Mouse (Mus musculus) embryo, embryonic 9.5 days (tissue): ENCODE data around the gene Plce1.

Source experiments
- DNase-seq: peaks from one replicate; pipeline ENCODE4 v3.0.0-alpha.2; 2017; ENCODE audit errors: extremely low spot score

Gene Plce1

GRCm38 (mm10) chr19:38721808-38722207, 240.9 kb downstream of the Plce1 start:
- no peak for DNase-seq

DNA sequence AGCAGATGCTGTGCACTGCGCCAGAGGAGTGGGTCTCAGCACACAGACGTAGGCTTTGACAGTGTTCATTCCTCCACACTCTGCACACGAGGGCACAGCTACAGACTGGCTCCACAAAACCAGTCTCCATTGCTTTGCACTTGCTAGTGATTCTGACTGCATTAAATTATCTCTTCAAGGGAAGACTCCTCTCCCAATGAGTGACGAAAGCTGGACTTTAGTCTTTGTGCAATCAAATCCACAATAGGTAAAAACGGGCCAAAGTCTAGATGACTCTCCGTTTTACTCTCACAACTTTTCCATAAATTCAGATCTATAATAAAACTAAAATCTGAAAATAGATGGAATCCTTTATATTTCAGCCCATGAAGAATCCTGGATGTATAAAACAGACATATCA, 242.1 kb downstream of the Plce1 start:
- DNase-seq, result no peak

- DNase-seq, result no peak
Measured at GRCm38 (mm10) chr19:38723969-38724368, 243.1 kb downstream of the Plce1 start.

DNA sequence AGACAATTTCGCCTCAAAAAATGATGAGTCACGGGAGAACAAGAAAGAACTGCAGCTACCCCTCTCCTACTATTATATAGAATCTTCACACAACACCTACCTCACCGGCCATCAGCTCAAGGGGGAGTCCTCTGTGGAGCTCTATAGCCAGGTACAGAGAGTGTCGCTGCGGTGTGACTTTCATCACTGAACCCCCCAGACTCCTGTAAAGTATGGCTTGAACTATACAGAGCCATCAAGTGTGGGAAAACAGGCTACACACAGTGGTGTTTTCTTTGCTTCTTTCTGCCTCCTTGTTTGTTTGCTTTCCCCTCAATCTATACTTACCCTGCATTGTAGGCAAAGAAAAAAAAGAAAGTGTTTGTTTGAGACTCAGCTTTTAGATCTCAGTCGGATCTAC, 247.9 kb downstream of the Plce1 start:
- no peak for DNase-seq

- peak; percentile 12 for DNase-seq
Measured at GRCm38 (mm10) chr19:38729264-38729663, 248.4 kb downstream of the Plce1 start.

- DNase-seq, result no peak
Measured at GRCm38 (mm10) chr19:38744546-38744945, 263.6 kb downstream of the Plce1 start.

DNA sequence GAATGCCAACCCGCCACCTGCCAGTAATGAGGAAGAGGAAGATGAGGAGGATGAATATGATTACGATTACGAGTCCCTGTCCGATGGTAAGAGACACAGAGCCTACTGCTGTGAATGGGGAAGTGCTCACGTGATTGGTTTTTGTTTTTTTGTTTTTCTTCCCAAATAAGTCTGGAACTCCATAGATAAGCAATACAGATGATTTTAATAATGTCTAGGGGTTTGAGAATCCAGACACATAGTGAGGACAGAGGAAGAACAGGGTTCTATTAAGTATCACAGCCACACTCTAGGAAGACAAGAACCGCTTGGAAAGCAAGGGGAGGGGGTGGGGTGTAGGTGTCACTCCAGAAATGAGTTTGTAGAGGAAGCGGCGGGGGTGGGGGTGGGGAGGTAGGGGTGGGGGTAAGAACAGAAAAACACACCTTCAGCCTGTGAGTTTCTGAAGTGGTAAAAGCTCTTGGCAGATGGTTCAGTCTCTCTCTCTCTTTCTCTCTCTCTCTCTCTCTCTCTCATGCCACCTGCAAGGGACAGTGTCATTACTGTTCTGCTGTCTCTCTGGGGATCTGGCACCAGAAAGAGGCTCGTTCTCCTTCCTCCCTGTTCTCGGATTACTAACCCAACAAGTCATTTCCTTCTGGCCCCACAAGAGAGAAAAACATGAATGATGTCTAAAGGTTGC, 265.0 kb downstream of the Plce1 start:
- DNase-seq, result no peak

DNA sequence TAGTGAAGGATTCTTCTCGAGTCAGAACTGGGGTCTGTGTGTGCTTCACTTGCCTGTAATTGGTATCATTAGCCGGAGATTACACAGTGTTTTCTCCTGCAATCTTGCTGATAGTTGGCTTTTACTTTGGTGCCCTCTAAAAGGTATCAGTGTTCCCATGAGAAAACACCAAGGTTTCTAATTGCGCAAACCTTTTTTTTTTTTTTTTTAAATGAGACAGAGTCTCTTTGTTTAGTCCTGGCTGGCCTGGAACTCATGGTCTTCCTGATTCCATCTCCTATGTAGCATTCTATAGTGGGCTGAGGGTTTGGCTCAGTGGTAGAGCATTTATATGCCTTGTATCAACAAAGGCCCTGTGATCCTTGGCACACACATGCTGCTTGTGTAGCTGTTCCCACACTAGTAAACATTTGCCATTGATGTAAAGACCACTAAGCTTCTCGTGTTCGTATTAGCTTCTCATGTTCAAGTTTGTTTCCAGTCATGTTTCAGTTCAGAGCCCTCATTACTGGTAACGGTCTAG, 265.6 kb downstream of the Plce1 start:
- DNase-seq, result no peak

- no peak for DNase-seq
Measured at GRCm38 (mm10) chr19:38750192-38750591, 269.3 kb downstream of the Plce1 start.

- DNase-seq, result no peak
Measured at GRCm38 (mm10) chr19:38757161-38757560, 276.3 kb downstream of the Plce1 start.

DNA sequence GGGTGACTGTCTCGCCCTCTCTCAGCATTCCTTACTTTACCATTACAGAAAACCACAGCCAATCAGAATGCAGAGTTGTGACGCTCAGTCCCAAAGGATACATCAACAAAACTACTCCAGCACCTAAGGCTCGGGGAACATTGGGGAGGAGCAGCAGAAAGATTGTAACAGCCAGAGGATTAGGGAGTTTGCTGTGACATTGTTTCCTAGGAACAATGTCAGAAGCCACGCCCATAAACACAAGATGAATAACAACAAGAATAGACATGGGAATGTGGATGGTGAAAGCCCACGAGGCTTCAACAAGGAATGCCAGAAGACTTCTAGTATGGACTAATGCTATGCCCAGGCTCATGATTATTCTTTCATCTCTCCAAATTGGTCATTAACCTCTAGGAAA, 277.1 kb downstream of the Plce1 start:
- no peak for DNase-seq

DNA sequence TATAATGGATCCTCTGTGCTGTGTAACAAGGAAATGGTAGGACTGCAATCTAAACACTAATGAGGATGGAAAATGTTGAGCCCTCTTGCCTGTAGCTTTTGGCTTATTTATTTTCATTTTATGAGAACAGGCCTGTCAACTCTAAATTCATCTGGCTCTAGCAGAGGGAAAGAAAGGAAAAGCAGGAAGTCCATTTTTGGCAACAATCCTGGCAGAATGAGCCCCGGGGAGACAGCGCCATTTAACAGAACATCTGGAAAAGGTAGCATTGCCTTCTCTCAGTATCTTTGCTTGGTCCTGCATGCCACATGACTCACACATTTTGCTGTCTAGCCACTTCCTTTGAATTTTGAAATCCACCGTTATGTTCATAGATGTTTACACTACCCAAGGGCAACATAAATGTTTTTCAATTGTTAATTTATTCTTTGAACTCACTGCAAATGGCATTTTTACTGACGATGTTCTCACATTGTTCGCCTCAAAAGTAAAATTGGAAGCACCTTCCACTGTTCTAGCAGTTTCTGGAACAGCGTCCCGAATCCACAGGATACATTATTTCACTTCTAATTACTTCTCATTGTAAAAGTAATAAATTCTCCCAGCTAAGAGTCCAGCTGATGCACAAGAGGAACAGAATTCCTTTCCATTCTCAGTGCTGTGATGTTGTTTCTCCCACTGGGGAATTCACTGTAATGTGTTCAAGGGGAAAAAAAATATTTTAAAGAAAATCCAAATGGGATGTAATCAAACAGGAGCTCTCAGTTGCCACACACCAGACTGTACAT, 278.0 kb downstream of the Plce1 start:
- DNase-seq, result no peak

GRCm38 (mm10) chr19:38760441-38760840, 279.5 kb downstream of the Plce1 start:
- no peak for DNase-seq

DNA sequence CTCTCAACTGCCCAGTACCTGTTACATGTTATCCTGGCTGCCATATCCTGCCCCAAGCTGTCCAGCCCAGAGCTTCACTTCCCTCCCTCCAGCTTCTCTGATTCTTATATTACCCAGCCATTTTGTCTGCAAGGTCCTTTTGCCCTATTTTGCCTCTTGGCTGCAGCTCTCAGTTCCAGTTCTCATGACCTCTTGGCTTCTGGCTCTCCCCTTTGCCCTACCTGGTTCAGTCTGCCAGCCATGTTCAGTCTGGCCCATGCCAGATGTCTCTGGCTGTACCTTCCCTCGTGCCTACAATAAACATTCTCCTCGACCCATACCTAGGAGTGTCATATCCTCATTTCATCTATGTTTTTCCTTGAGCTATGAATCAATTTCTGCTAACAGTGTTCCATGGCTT, 285.4 kb downstream of the Plce1 start:
- no peak for DNase-seq

- DNase-seq, result peak; percentile 33
Measured at GRCm38 (mm10) chr19:38775548-38775947, 294.6 kb downstream of the Plce1 start.

DNA sequence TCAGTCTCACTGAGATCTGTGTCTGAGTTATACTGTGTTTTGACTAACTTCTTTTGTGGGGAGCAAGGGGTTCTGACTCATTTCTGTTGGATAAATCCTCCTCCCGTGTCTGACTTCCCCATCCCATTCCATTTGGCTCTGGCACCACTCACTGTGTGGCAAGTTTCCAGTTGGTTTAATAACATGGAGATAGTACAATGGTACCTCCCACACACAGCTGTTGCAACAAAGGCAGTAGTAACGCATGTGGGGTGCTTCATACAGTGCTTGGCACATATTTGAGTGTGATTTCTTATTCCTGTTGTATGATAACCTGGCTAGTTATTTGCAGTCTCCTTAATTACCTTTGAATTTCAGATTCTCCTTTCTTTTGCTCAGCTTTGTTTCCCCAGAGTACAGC, 297.9 kb downstream of the Plce1 start:
- DNase-seq, result no peak

DNA sequence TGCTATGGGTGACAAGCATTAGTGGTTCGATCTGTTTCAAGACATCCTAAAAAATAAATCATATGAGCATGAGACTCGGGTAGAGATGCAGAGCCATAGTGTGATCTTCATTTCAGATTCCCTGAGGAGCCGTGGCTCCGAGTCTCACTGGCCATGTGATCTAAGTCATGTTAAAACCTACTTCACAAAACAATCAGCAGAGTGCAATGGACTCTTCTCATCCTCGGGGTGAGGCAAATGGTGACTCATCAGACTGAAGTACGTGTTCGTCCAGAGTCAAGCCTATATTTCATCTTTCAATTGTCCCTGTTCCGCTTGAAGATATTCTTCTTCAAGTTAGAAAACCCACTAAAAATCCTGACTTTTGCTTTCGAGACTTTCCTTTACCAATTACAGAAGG, 302.6 kb downstream of the Plce1 start:
- DNase-seq, result no peak

DNA sequence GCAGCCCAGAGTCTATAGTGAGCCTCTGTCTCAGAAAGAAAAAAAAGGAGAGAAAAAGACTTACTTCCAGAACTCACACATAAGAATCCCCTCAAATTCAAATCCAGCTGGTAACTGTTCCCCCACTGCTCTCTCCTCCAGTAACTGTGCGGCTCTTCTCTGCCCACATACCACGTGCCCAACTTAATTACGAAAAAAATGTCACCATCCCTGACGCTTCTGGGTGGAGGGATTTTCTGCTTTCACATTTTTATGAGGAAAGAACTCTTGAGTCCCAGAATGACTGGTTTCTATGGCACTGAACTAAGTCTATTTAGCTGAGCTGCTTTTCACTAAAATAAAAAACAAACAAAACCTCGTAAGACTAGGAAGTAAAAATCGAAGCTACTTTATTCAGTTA, 306.8 kb downstream of the Plce1 start:
- DNase-seq, result no peak

DNA sequence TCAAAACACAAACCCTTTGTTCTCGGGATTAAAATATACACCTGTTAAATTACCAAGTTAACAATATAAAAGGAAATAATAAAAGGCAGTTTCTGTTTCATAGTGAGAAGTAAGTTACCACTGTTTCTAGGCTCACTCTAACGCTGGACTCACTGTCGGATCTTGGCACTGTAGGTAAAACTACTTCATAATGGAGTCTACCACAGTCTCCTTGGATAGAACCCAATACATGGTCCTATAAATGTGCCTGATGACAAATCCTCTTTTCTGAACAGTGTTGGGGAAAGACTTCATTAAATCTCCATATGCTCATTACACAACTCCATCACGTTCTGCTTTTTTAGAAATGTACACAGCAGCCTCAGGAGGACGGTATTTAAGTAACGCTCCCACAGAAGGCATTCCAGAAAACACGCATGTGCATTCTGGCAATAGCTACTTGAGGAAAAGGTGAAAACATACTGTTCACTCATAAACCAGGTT, 312.7 kb downstream of the Plce1 start:
- no peak for DNase-seq

GRCm38 (mm10) chr19:38796546-38796945, 315.6 kb downstream of the Plce1 start:
- DNase-seq, result no peak

DNA sequence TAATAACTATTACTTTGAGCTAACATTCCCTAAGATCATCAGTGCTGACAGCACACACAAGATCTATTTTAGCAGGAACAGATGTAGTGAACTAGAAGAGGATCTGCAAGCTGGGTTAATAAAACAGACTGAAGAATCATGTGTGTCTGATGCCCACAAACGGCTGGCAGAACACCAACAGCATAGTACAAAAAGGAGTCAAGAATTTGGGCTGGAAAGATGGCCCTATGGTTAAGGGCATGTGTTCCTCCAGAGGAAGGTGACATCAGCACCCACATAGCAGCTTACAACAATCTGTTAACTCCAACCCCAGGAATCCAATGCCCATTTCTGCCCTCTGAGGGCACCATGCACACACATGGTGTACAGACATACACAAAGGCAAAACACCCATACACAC, 317.4 kb downstream of the Plce1 start:
- DNase-seq, result no peak

DNA sequence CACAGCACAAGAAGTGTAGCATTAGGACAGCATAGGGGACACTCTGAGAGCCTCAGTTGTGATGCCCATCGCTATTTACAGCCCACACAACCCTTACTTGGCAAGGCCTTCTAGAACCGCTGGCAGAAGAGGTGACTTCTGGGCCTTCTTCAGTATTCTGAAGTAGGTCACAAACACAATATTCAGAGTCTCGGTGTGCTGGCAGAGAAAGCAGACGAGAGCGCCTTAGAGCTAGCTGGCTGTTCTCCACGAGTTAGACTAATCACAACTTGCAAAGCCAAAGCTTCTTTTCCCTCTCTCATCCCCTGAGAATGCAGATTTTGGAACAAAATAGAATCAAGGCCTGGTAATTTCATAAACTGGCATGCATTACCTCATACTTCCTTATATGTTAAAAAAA, 317.9 kb downstream of the Plce1 start:
- no peak for DNase-seq

GRCm38 (mm10) chr19:38818191-38818590, 337.3 kb downstream of the Plce1 start:
- no peak for DNase-seq
